Mouse (Mus musculus): ENCODE data around the gene Dapk3.

GRCm38 (mm10) chr10:81187161-81187560 lies 4.4 kb downstream of the Dapk3 start:
- TF ChIP-seq CTCF (conservative IDR thresholded peaks at IDR 0.05; ENCODE audit: low read length): no peak
- TF ChIP-seq NANOG (IDR thresholded peaks at IDR 0.05; ENCODE audit: borderline replicate concordance, low read length): no peak
- TF ChIP-seq POU5F1 (IDR thresholded peaks at IDR 0.05; ENCODE audit: borderline replicate concordance, low read length): no peak
